8 mouse cellular contexts compared by ENCODE assay signal in genomic region chr7:49467861-49468260, GRCm38 (mm10).
DNase-seq lines count a peak whose midpoint lies in the region; ATAC-seq and TF ChIP-seq lines count a peak whose summit lies in the region.

No protein-coding gene starts in this region.

- WGBS in thymus, adult 2 months: 14% methylated on average over 10 of the region's 10 CpGs
- 45% methylated on average over 10 of the region's 10 CpGs for WGBS in heart, embryonic 11.5 days (ENCODE audit: insufficient replicate concordance)
- WGBS in kidney, embryonic 16.5 days: 14% methylated on average over 10 of the region's 10 CpGs

- no peaks in the 10 kb centered on the region for H3K9me3 ChIP-seq in heart, embryonic 11.5 days (replicated peaks; ENCODE audit: control insufficient read depth, low read length)
- H3K9me3 ChIP-seq in kidney, embryonic 16.5 days (ENCODE audit: low read length): no peaks in the 10 kb centered on the region

- DNase-seq in thymus, adult 2 months: peak; percentile 11
- no peak for DNase-seq in thymus, postnatal 4 days
- DNase-seq in cerebellum, adult 9-11 months: peak; percentile 47
- peak; percentile 49 for DNase-seq in lung, postnatal 14 days
- peak; percentile 66 for DNase-seq in splenic B cell, adult 2 months (ENCODE audit: low read depth, low spot score)
- DNase-seq in right cerebral cortex, adult 18-20 months: no peak

- no peak overlapping the region for H3K4me2 ChIP-seq in heart, embryonic 11.5 days
- H3K4me2 ChIP-seq in kidney, embryonic 16.5 days (replicated peaks; ENCODE audit: low read depth, low read length): no peak overlapping the region

- H3K4me1 ChIP-seq in thymus, adult 2 months (replicated peaks; ENCODE audit: control insufficient read depth, insufficient read depth, low read length): peaks cover 4% of the 10 kb centered on the region; the same call in 1 of the 2 replicates
- H3K4me1 ChIP-seq in heart, embryonic 11.5 days (ENCODE audit: control insufficient read depth, insufficient read depth, low read length): no peaks in the 10 kb centered on the region; the same call in 1 of the 2 replicates
- H3K4me1 ChIP-seq in kidney, embryonic 16.5 days (ENCODE audit: insufficient read depth, low read length): peaks cover 7% of the 10 kb centered on the region; the same call in 1 of the 2 replicates

- no peaks in the 10 kb centered on the region for H3K36me3 ChIP-seq in thymus, adult 2 months (ENCODE audit: control insufficient read depth, insufficient read depth, low read length)
- H3K36me3 ChIP-seq in heart, embryonic 11.5 days (ENCODE audit: control insufficient read depth, insufficient read depth, low read length): no peaks in the 10 kb centered on the region
- peaks cover 11% of the 10 kb centered on the region for H3K36me3 ChIP-seq in kidney, embryonic 16.5 days (ENCODE audit: insufficient read depth, low read length)
- no peaks in the 10 kb centered on the region for H3K36me3 ChIP-seq in splenic B cell, adult 2 months (ENCODE audit: control insufficient read depth, insufficient read depth, low read length, poor library complexity, severe bottlenecking)

- H3K27ac ChIP-seq in thymus, adult 2 months (ENCODE audit: control insufficient read depth, insufficient read depth, low read length): no peak overlapping the region
- no peak overlapping the region for H3K27ac ChIP-seq in heart, embryonic 11.5 days (ENCODE audit: low read depth, low read length)
- no peak overlapping the region for H3K27ac ChIP-seq in kidney, embryonic 16.5 days (ENCODE audit: low read length)

- no peak for TF ChIP-seq POLR2A in thymus, adult 2 months (IDR thresholded peaks at IDR 0.05; ENCODE audit: control insufficient read depth, extremely low read depth, insufficient read depth, low read length, poor library complexity)

- no peaks in the 10 kb centered on the region for H3K27me3 ChIP-seq in thymus, adult 2 months (ENCODE audit: control insufficient read depth, insufficient read depth, low read length)
- H3K27me3 ChIP-seq in heart, embryonic 11.5 days (ENCODE audit: control insufficient read depth, insufficient read depth, low read length): no peaks in the 10 kb centered on the region
- H3K27me3 ChIP-seq in kidney, embryonic 16.5 days (ENCODE audit: insufficient read depth, low read length): no peaks in the 10 kb centered on the region
- H3K27me3 ChIP-seq in splenic B cell, adult 2 months (ENCODE audit: control insufficient read depth, insufficient read depth, low read length, poor library complexity, severe bottlenecking): no peaks in the 10 kb centered on the region

- peak; percentile 62 for ATAC-seq in heart, embryonic 11.5 days (replicated peaks; ENCODE audit: insufficient number of reproducible peaks, low FRiP score, low TSS enrichment)
- ATAC-seq in kidney, embryonic 16.5 days (ENCODE audit: low FRiP score, low TSS enrichment): peak; percentile 73

- H3K9ac ChIP-seq in heart, embryonic 11.5 days (ENCODE audit: low read depth, low read length): no peak overlapping the region
- H3K9ac ChIP-seq in kidney, embryonic 16.5 days (replicated peaks; ENCODE audit: low read length): no peak overlapping the region

- TF ChIP-seq CTCF in thymus, adult 2 months (IDR thresholded peaks at IDR 0.05; ENCODE audit: borderline replicate concordance, control insufficient read depth, extremely low read depth, insufficient read depth, low read length, poor library complexity): no peak

- H3K4me3 ChIP-seq in thymus, adult 2 months (ENCODE audit: control insufficient read depth, insufficient read depth, low read length): no peak overlapping the region
- H3K4me3 ChIP-seq in heart, embryonic 11.5 days (ENCODE audit: low read depth, low read length): no peak overlapping the region
- no peak overlapping the region for H3K4me3 ChIP-seq in kidney, embryonic 16.5 days (ENCODE audit: low read length)

Comparison
In these comparisons a context has a peak if more than half of its experiments do, and no peak if none do; other contexts are left out.
1. DNase-seq: peak in thymus, adult 2 months (single experiment), cerebellum, adult 9-11 months (single experiment), lung, postnatal 14 days (single experiment) and splenic B cell, adult 2 months (single experiment); none in thymus, postnatal 4 days (single experiment) and right cerebral cortex, adult 18-20 months (single experiment).